22 mouse cellular contexts compared by ENCODE assay signal in genomic region chr10:4047666-4048065, GRCm38 (mm10).
A peak's percentile ranks its signal among the peaks of the same experiment; 100 is the strongest.
DNase-seq lines count a peak whose midpoint lies in the region; ATAC-seq and TF ChIP-seq lines count a peak whose summit lies in the region.
"Had no signal": no experiment of that assay in that cellular context is flagged by ENCODE, and none has a peak within 500 bp of the region (broad histone marks: within the 10 kb centered on the region; RNA-seq: fewer than 3 reads in every experiment).

No protein-coding gene starts in this region.

- H3K9ac ChIP-seq in heart, embryonic 15.5 days = no peak overlapping the region
- no peak overlapping the region for H3K9ac ChIP-seq in stomach, embryonic 15.5 days
- H3K9ac ChIP-seq in stomach, postnatal 0 days (ENCODE audit: low read length) = no peak overlapping the region
- no peak overlapping the region for H3K9ac ChIP-seq in forebrain, embryonic 13.5 days
- H3K9ac ChIP-seq: embryonic facial prominence, embryonic 13.5 days; forebrain, embryonic 12.5 days; forebrain, postnatal 0 days; hindbrain, embryonic 15.5 days had no signal

- no peak overlapping the region for H3K4me3 ChIP-seq in gastrocnemius, adult 2 months
- no peak overlapping the region for H3K4me3 ChIP-seq in heart, embryonic 15.5 days
- H3K4me3 ChIP-seq in stomach, embryonic 15.5 days (replicated peaks) = no peak overlapping the region
- no peak overlapping the region for H3K4me3 ChIP-seq in stomach, postnatal 0 days (ENCODE audit: low read depth, low read length)
- no peak overlapping the region for H3K4me3 ChIP-seq in forebrain, embryonic 13.5 days
- H3K4me3 ChIP-seq: embryonic facial prominence, embryonic 13.5 days; forebrain, embryonic 12.5 days; hindbrain, embryonic 15.5 days had no signal

- TF ChIP-seq EP300 in stomach, postnatal 0 days (optimal IDR thresholded peaks at IDR 0.05) = no peak

- intact Hi-C loops in gastrocnemius, adult 2 months (cut with DNase I) = no loop called here
- intact Hi-C loops in heart, postnatal 14 days (cut with DNase I) = loop anchor here (10.0 kb wide), 1 partner anchor 107 kb away; no protein-coding TSS in a partner anchor

- WGBS in heart, embryonic 15.5 days = 65% methylated on average over 6 of the region's 6 CpGs
- WGBS in stomach, embryonic 15.5 days = 89% methylated on average over 6 of the region's 6 CpGs
- 85% methylated on average over 6 of the region's 6 CpGs for WGBS in stomach, postnatal 0 days
- WGBS in forebrain, embryonic 13.5 days = 83% methylated on average over 6 of the region's 6 CpGs

- ATAC-seq in heart, embryonic 15.5 days (replicated peaks; ENCODE audit: insufficient number of reproducible peaks, insufficient read depth, low FRiP score, low read depth) = no peak
- no peak for ATAC-seq in stomach, embryonic 15.5 days (ENCODE audit: insufficient read depth, low FRiP score, low read depth)
- no peak for ATAC-seq in stomach, postnatal 0 days (ENCODE audit: low FRiP score, low TSS enrichment)
- no peak for ATAC-seq in forebrain, embryonic 13.5 days
- ATAC-seq: activated CD4-positive, CD25-positive, alpha-beta regulatory T cell, adult 4 months; forebrain, postnatal 0 days; Patski had no signal

- no peak for DNase-seq in gastrocnemius, adult 2 months
- no peak for DNase-seq in gastrocnemius, adult 18-20 months (ENCODE audit: low spot score)
- no peak for DNase-seq in heart, postnatal 14 days
- no peak for DNase-seq in stomach, postnatal 0 days (ENCODE audit: low spot score)
- peak; percentile 37 to 48 for DNase-seq in adrenal gland, postnatal 36 days
- DNase-seq: cerebellum, adult 18-20 months; cerebellum, adult 9-11 months; cerebellum, postnatal 36 days; forebrain, postnatal 0 days; gastrocnemius, postnatal 36 days; heart, adult 18-20 months; kidney, adult 11 months; kidney, adult 9 months had no signal

- H3K36me3 ChIP-seq in heart, embryonic 15.5 days = no peaks in the 10 kb centered on the region
- H3K36me3 ChIP-seq in stomach, embryonic 15.5 days = no peaks in the 10 kb centered on the region
- no peaks in the 10 kb centered on the region for H3K36me3 ChIP-seq in stomach, postnatal 0 days (ENCODE audit: control insufficient read depth, insufficient read depth, low read length)
- no peaks in the 10 kb centered on the region for H3K36me3 ChIP-seq in forebrain, embryonic 13.5 days (ENCODE audit: poor library complexity, severe bottlenecking)
- H3K36me3 ChIP-seq: embryonic facial prominence, embryonic 13.5 days; hindbrain, embryonic 15.5 days had no signal

- no peaks in the 10 kb centered on the region for H3K27me3 ChIP-seq in heart, embryonic 15.5 days
- no peaks in the 10 kb centered on the region for H3K27me3 ChIP-seq in stomach, embryonic 15.5 days (replicated peaks)
- H3K27me3 ChIP-seq in stomach, postnatal 0 days (ENCODE audit: control insufficient read depth, insufficient read depth, low read length) = no peaks in the 10 kb centered on the region
- H3K27me3 ChIP-seq in forebrain, embryonic 13.5 days = no peaks in the 10 kb centered on the region
- H3K27me3 ChIP-seq: CH12.LX; embryonic facial prominence, embryonic 13.5 days; forebrain, embryonic 12.5 days; hindbrain, embryonic 15.5 days; Patski had no signal

- no peak for TF ChIP-seq CTCF in gastrocnemius, adult 2 months (IDR thresholded peaks at IDR 0.05)
- no peak for TF ChIP-seq CTCF in stomach, postnatal 0 days (IDR thresholded peaks at IDR 0.05; ENCODE audit: low read depth)

- peak overlapping the region; percentile 62; the same call in 1 of the 2 replicates for H3K27ac ChIP-seq in gastrocnemius, adult 2 months
- peak overlapping the region; percentile 46 for H3K27ac ChIP-seq in heart, embryonic 15.5 days
- peak overlapping the region; percentile 61; the same call in 1 of the 2 replicates for H3K27ac ChIP-seq in stomach, embryonic 15.5 days
- H3K27ac ChIP-seq in stomach, postnatal 0 days (replicated peaks) = no peak overlapping the region
- H3K27ac ChIP-seq in forebrain, embryonic 13.5 days = no peak overlapping the region
- H3K27ac ChIP-seq: embryonic facial prominence, embryonic 13.5 days; forebrain, embryonic 12.5 days; hindbrain, embryonic 15.5 days had no signal

- no peaks in the 10 kb centered on the region for H3K9me3 ChIP-seq in heart, embryonic 15.5 days (replicated peaks)
- no peaks in the 10 kb centered on the region for H3K9me3 ChIP-seq in stomach, embryonic 15.5 days
- H3K9me3 ChIP-seq in stomach, postnatal 0 days (ENCODE audit: control insufficient read depth, low read length) = no peaks in the 10 kb centered on the region
- H3K9me3 ChIP-seq in forebrain, embryonic 13.5 days (replicated peaks) = no peaks in the 10 kb centered on the region
- H3K9me3 ChIP-seq: embryonic facial prominence, embryonic 13.5 days; forebrain, embryonic 12.5 days; hindbrain, embryonic 15.5 days had no signal

- H3K4me1 ChIP-seq in heart, embryonic 15.5 days (replicated peaks) = no peaks in the 10 kb centered on the region
- H3K4me1 ChIP-seq in stomach, embryonic 15.5 days = 0 out of 2 replicates have a peak, but pooled peaks cover 5% of the 10 kb centered on the region
- no peaks in the 10 kb centered on the region for H3K4me1 ChIP-seq in stomach, postnatal 0 days (replicated peaks; ENCODE audit: control insufficient read depth, insufficient read depth)
- no peaks in the 10 kb centered on the region for H3K4me1 ChIP-seq in forebrain, embryonic 13.5 days
- H3K4me1 ChIP-seq: forebrain, embryonic 12.5 days; hindbrain, embryonic 15.5 days had no signal

- no peak overlapping the region for H3K4me2 ChIP-seq in heart, embryonic 15.5 days
- no peak overlapping the region for H3K4me2 ChIP-seq in stomach, embryonic 15.5 days
- H3K4me2 ChIP-seq in stomach, postnatal 0 days (replicated peaks; ENCODE audit: low read depth) = no peak overlapping the region
- H3K4me2 ChIP-seq in forebrain, embryonic 13.5 days = no peak overlapping the region
- H3K4me2 ChIP-seq: embryonic facial prominence, embryonic 13.5 days; forebrain, embryonic 12.5 days; hindbrain, embryonic 15.5 days had no signal

Comparison
In these comparisons a context has a peak if more than half of its experiments do, and no peak if none do; other contexts are left out.
1. H3K27ac ChIP-seq: peak in gastrocnemius, adult 2 months (single experiment), heart, embryonic 15.5 days (single experiment) and stomach, embryonic 15.5 days (single experiment); none in stomach, postnatal 0 days (single experiment) and forebrain, embryonic 13.5 days (single experiment).
2. DNase-seq: peak in adrenal gland, postnatal 36 days (2 of 2); none in gastrocnemius, adult 2 months (single experiment), gastrocnemius, adult 18-20 months (single experiment), heart, postnatal 14 days (0 of 2) and stomach, postnatal 0 days (single experiment).